Mouse (Mus musculus): ENCODE measurements around the gene Rab13. TPM values are rescaled to one million over a fixed set of nuclear protein-coding genes. Genes with fewer than 3 reads are reported as not detected.
"Not testable (repeated sequence)": the region's sequence is repeated elsewhere in the genome, so short reads cannot be mapped to it uniquely, and the experiment has no call there.

The Rab13 gene
- polyA plus RNA-seq, 1 experiment = 2.6 TPM

- WGBS = 78% methylated on average over 19 of the region's 19 CpGs
- no peak for TF ChIP-seq CTCF (IDR thresholded peaks at IDR 0.05; ENCODE audit: extremely low read depth, insufficient read depth, insufficient read length, insufficient replicate concordance)
- TF ChIP-seq POLR2A (IDR thresholded peaks at IDR 0.05; ENCODE audit: low read depth, low read length) = no peak
- peaks cover 6% of the 10 kb centered on the region for H3K4me1 ChIP-seq (ENCODE audit: control insufficient read depth, insufficient read depth, insufficient read length)
- H3K4me3 ChIP-seq (ENCODE audit: extremely low read depth, insufficient read depth, insufficient read length) = no peak within 1 kb of the TSS
- no peaks in the 10 kb centered on the region for H3K36me3 ChIP-seq (ENCODE audit: control insufficient read depth, insufficient read depth, low read length)
- no peak within 1 kb of the TSS for H3K27ac ChIP-seq (ENCODE audit: insufficient read depth, low read length)
- DNase-seq (ENCODE audit: low read depth in 1 of 2, low spot score in 2 of 2) = no peak
- no peaks in the 10 kb centered on the region for H3K27me3 ChIP-seq (ENCODE audit: control insufficient read depth, insufficient read depth, low read length)
Measured at GRCm38 (mm10) chr3:90242984-90243775, 29.7 kb downstream of the Rab13 start, which contains the start of gene Creb3l4. Creb3l4 (minus strand) TSS chr3:90243512.

- Histone ChIP-seq H3K27ac (ENCODE audit: insufficient read depth, low read length) (no peak overlapping the region), H3K4me3 (ENCODE audit: extremely low read depth, insufficient read depth, insufficient read length) (no peak overlapping the region), H3K27me3 (ENCODE audit: control insufficient read depth, insufficient read depth, low read length) (no peaks in the 10 kb centered on the region), H3K4me1 (ENCODE audit: control insufficient read depth, insufficient read depth, insufficient read length) (peaks cover 11% of the 10 kb centered on the region), H3K36me3 (ENCODE audit: control insufficient read depth, insufficient read depth, low read length) (peaks cover 2% of the 10 kb centered on the region; the same call in 1 of the 2 replicates)
- TF ChIP-seq POLR2A (IDR thresholded peaks at IDR 0.05; ENCODE audit: low read depth, low read length) (no peak), CTCF (IDR thresholded peaks at IDR 0.05; ENCODE audit: extremely low read depth, insufficient read depth, insufficient read length, insufficient replicate concordance) (no peak)
- 18% methylated on average over 2 of the region's 2 CpGs for WGBS
- no peak for DNase-seq (ENCODE audit: low read depth in 1 of 2, low spot score in 2 of 2)
Measured at GRCm38 (mm10) chr3:90245406-90245805, 31.9 kb downstream of the Rab13 start.

- Histone ChIP-seq H3K4me3 (ENCODE audit: extremely low read depth, insufficient read depth, insufficient read length) (peak overlapping the region; percentile 66; the same call in 1 of the 2 replicates), H3K36me3 (ENCODE audit: control insufficient read depth, insufficient read depth, low read length) (peaks cover 7% of the 10 kb centered on the region), H3K27me3 (ENCODE audit: control insufficient read depth, insufficient read depth, low read length) (no peaks in the 10 kb centered on the region), H3K4me1 (ENCODE audit: control insufficient read depth, insufficient read depth, insufficient read length) (peaks cover 7% of the 10 kb centered on the region), H3K27ac (ENCODE audit: insufficient read depth, low read length) (peak overlapping the region; percentile 93)
- no peak for TF ChIP-seq CTCF (IDR thresholded peaks at IDR 0.05; ENCODE audit: extremely low read depth, insufficient read depth, insufficient read length, insufficient replicate concordance)
- no peak for TF ChIP-seq POLR2A (IDR thresholded peaks at IDR 0.05; ENCODE audit: low read depth, low read length)
- WGBS = 3% methylated on average over 3 of the region's 3 CpGs
- DNase-seq (ENCODE audit: low read depth in 1 of 2, low spot score in 2 of 2) = no peak
Measured at GRCm38 (mm10) chr3:90247630-90247959, 34.1 kb downstream of the Rab13 start.

- no peaks in the 10 kb centered on the region for H3K27me3 ChIP-seq (ENCODE audit: control insufficient read depth, insufficient read depth, low read length)
- under 1% methylated on average over 44 of the region's 44 CpGs for WGBS
- H3K4me1 ChIP-seq (ENCODE audit: control insufficient read depth, insufficient read depth, insufficient read length) = peaks cover 7% of the 10 kb centered on the region
- H3K4me3 ChIP-seq (ENCODE audit: extremely low read depth, insufficient read depth, insufficient read length) = peak within 1 kb of the TSS; percentile 95
- peak; percentile 76 to 91 for DNase-seq (ENCODE audit: low read depth in 1 of 2, low spot score in 2 of 2)
- H3K36me3 ChIP-seq (ENCODE audit: control insufficient read depth, insufficient read depth, low read length) = peaks cover 7% of the 10 kb centered on the region
- TF ChIP-seq POLR2A (IDR thresholded peaks at IDR 0.05; ENCODE audit: low read depth, low read length) (peak; percentile 66), CTCF (IDR thresholded peaks at IDR 0.05; ENCODE audit: extremely low read depth, insufficient read depth, insufficient read length, insufficient replicate concordance) (no peak)
- peak within 1 kb of the TSS; percentile 97 for H3K27ac ChIP-seq (ENCODE audit: insufficient read depth, low read length)
Measured at GRCm38 (mm10) chr3:90247960-90248745, 34.7 kb downstream of the Rab13 start, which contains the start of gene Slc39a1. Slc39a1 (plus strand) TSS chr3:90248172.

GRCm38 (mm10) chr3:90248746-90249100, 35.2 kb downstream of the Rab13 start:
- Histone ChIP-seq H3K36me3 (ENCODE audit: control insufficient read depth, insufficient read depth, low read length) (peaks cover 7% of the 10 kb centered on the region), H3K27me3 (ENCODE audit: control insufficient read depth, insufficient read depth, low read length) (no peaks in the 10 kb centered on the region), H3K27ac (ENCODE audit: insufficient read depth, low read length) (peak overlapping the region; percentile 97), H3K4me1 (ENCODE audit: control insufficient read depth, insufficient read depth, insufficient read length) (peaks cover 7% of the 10 kb centered on the region), H3K4me3 (ENCODE audit: extremely low read depth, insufficient read depth, insufficient read length) (peak overlapping the region; percentile 95)
- TF ChIP-seq CTCF (IDR thresholded peaks at IDR 0.05; ENCODE audit: extremely low read depth, insufficient read depth, insufficient read length, insufficient replicate concordance) (no peak), POLR2A (IDR thresholded peaks at IDR 0.05; ENCODE audit: low read depth, low read length) (no peak)
- 4% methylated on average over 10 of the region's 10 CpGs for WGBS
- DNase-seq (ENCODE audit: low read depth in 1 of 2, low spot score in 2 of 2) = peak in 1 of 2 experiments; percentile 27

DNA sequence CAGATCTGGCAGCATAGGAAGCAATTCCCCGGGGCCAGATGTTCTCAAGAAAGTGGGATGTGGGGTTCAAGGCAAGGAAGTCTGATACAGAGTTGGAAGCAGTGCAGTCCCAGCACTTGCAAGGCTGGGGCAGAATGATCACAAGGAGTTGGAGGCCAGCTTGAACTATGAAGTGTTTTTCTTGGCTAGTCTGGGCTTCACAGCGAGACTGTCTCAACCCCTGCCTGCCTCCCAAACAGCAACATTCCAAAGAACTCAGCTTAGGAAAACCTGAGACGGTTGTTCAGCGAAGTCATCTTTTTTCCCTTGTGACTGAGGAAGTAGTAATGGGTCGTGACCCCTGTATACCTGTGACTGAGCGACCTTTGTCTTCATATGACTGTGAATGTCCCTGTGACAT, 37.3 kb downstream of the Rab13 start:
- H3K27ac ChIP-seq (ENCODE audit: insufficient read depth, low read length) = no peak overlapping the region
- peaks cover 7% of the 10 kb centered on the region for H3K36me3 ChIP-seq (ENCODE audit: control insufficient read depth, insufficient read depth, low read length)
- no peak for TF ChIP-seq CTCF (IDR thresholded peaks at IDR 0.05; ENCODE audit: extremely low read depth, insufficient read depth, insufficient read length, insufficient replicate concordance)
- no peak for TF ChIP-seq POLR2A (IDR thresholded peaks at IDR 0.05; ENCODE audit: low read depth, low read length)
- H3K4me3 ChIP-seq (ENCODE audit: extremely low read depth, insufficient read depth, insufficient read length) = no peak overlapping the region
- 86% methylated on average over 6 of the region's 6 CpGs for WGBS
- no peak for DNase-seq (ENCODE audit: low read depth in 1 of 2, low spot score in 2 of 2)
- H3K4me1 ChIP-seq (ENCODE audit: control insufficient read depth, insufficient read depth, insufficient read length) = peaks cover 9% of the 10 kb centered on the region; the same call in 1 of the 2 replicates
- H3K27me3 ChIP-seq (ENCODE audit: control insufficient read depth, insufficient read depth, low read length) = no peaks in the 10 kb centered on the region

- H3K27me3 ChIP-seq (ENCODE audit: control insufficient read depth, insufficient read depth, low read length); DNase-seq (ENCODE audit: low read depth in 1 of 2, low spot score in 2 of 2); H3K36me3 ChIP-seq (ENCODE audit: control insufficient read depth, insufficient read depth, low read length); H3K27ac ChIP-seq (ENCODE audit: insufficient read depth, low read length); H3K4me3 ChIP-seq (ENCODE audit: extremely low read depth, insufficient read depth, insufficient read length): not testable (repeated sequence)
- 94% methylated on average over 9 of the region's 12 CpGs for WGBS
- peaks cover 11% of the 10 kb centered on the region; the same call in 1 of the 2 replicates for H3K4me1 ChIP-seq (ENCODE audit: control insufficient read depth, insufficient read depth, insufficient read length)
Measured at GRCm38 (mm10) chr3:90251731-90252226, 38.3 kb downstream of the Rab13 start.

- H3K27me3 ChIP-seq (ENCODE audit: control insufficient read depth, insufficient read depth, low read length); DNase-seq (ENCODE audit: low read depth in 1 of 2, low spot score in 2 of 2); H3K4me1 ChIP-seq (ENCODE audit: control insufficient read depth, insufficient read depth, insufficient read length); H3K27ac ChIP-seq (ENCODE audit: insufficient read depth, low read length); H3K4me3 ChIP-seq (ENCODE audit: extremely low read depth, insufficient read depth, insufficient read length): not testable (repeated sequence)
- 81% methylated on average over 2 of the region's 2 CpGs for WGBS
- H3K36me3 ChIP-seq (ENCODE audit: control insufficient read depth, insufficient read depth, low read length) = peaks cover 12% of the 10 kb centered on the region
Measured at GRCm38 (mm10) chr3:90252659-90253058, 39.2 kb downstream of the Rab13 start.

GRCm38 (mm10) chr3:90253174-90253573, 39.7 kb downstream of the Rab13 start:
- not testable (repeated sequence) for H3K4me3 ChIP-seq (ENCODE audit: extremely low read depth, insufficient read depth, insufficient read length); H3K27me3 ChIP-seq (ENCODE audit: control insufficient read depth, insufficient read depth, low read length); H3K4me1 ChIP-seq (ENCODE audit: control insufficient read depth, insufficient read depth, insufficient read length); DNase-seq (ENCODE audit: low read depth in 1 of 2, low spot score in 2 of 2); H3K27ac ChIP-seq (ENCODE audit: insufficient read depth, low read length)
- H3K36me3 ChIP-seq (ENCODE audit: control insufficient read depth, insufficient read depth, low read length) = peaks cover 15% of the 10 kb centered on the region
- 65% methylated on average over 1 of the region's 1 CpGs for WGBS

All from spleen, adult 2 months (tissue).